Mouse (Mus musculus): Measurements from ENCODE around the gene Slc25a31.

- TF ChIP-seq CTCF (IDR thresholded peaks at IDR 0.05; ENCODE audit: control insufficient read depth, insufficient read depth, insufficient replicate concordance, low read depth, low read length), result no peak
- no peak for TF ChIP-seq POLR2A (IDR thresholded peaks at IDR 0.05; ENCODE audit: control insufficient read depth, low read depth, low read length)
These were observed 3.7 kb upstream of the Slc25a31 start for GRCm38 (mm10) chr3:40704816-40705430.
